Mouse (Mus musculus) embryonic facial prominence, embryonic 13.5 days (tissue): ENCODE measurements around the gene Pcf11. TPM values are rescaled to one million over a fixed set of nuclear protein-coding genes. Genes with fewer than 3 reads are reported as not detected.

Source experiments
- ATAC-seq: fragments of 200-750 bp; cut with Nextera tagmentation; 2 replicates; pipeline ENCODE4 v1.8.0; 2017; ENCODE audit warnings: low read depth; ENCODE audit not compliant: insufficient number of reproducible peaks, insufficient read depth, low FRiP score, low TSS enrichment
- H3K27ac ChIP-seq: fragments of 300-500 bp; sonication (generic); 2 replicates; pipeline ENCODE4 v1.5.1; 2015; ENCODE audit warnings: moderate library complexity, mild to moderate bottlenecking, inconsistent platforms
- H3K27me3 ChIP-seq: fragments of 300-500 bp; sonication (generic); 2 replicates; pipeline ENCODE4 v1.6.1; 2015; ENCODE audit warnings: mild to moderate bottlenecking, inconsistent platforms
- H3K36me3 ChIP-seq: fragments of 300-500 bp; sonication (generic); 2 replicates; pipeline ENCODE4 v1.6.1; 2015; ENCODE audit warnings: mild to moderate bottlenecking, inconsistent platforms
- H3K4me1 ChIP-seq: fragments of 300-500 bp; sonication (generic); 2 replicates; pipeline ENCODE4 v1.6.1; 2015; ENCODE audit warnings: inconsistent platforms
- H3K4me2 ChIP-seq: fragments of 300-500 bp; sonication (generic); 2 replicates; pipeline ENCODE4 v1.6.1; 2015; ENCODE audit warnings: moderate library complexity, mild to moderate bottlenecking, inconsistent platforms
- H3K4me3 ChIP-seq: fragments of 300-500 bp; sonication (generic); 2 replicates; pipeline ENCODE4 v1.5.1; 2015; ENCODE audit warnings: mild to moderate bottlenecking, inconsistent platforms
- H3K9ac ChIP-seq: fragments of 300-500 bp; sonication (generic); 2 replicates; pipeline ENCODE4 v1.6.1; 2015; ENCODE audit warnings: mild to moderate bottlenecking, inconsistent platforms
- H3K9me3 ChIP-seq: fragments of 300-500 bp; sonication (generic); 2 replicates; pipeline ENCODE4 v1.6.1; 2016; ENCODE audit warnings: inconsistent platforms
- WGBS: fragments of 180-500 bp; shearing (Covaris S2); methylation state at CpG from one replicate; pipeline ENCODE4 v1.1.7; 2015; ENCODE audit warnings: mixed read lengths; 5-methylcytosine and 5-hydroxymethylcytosine counted together
- polyA plus RNA-seq: library from polyadenylated mRNA; unstranded; fragments of >200 nt; fragmentation: Nextera tagmentation; extraction: Ambion mirVana; gene quantifications from 2 replicates; pipeline ENCODE4 v1.2.1, GENCODE M21; 2015

Gene Pcf11
- 27.2 and 32.5 TPM in 2 replicates for polyA plus RNA-seq

DNA sequence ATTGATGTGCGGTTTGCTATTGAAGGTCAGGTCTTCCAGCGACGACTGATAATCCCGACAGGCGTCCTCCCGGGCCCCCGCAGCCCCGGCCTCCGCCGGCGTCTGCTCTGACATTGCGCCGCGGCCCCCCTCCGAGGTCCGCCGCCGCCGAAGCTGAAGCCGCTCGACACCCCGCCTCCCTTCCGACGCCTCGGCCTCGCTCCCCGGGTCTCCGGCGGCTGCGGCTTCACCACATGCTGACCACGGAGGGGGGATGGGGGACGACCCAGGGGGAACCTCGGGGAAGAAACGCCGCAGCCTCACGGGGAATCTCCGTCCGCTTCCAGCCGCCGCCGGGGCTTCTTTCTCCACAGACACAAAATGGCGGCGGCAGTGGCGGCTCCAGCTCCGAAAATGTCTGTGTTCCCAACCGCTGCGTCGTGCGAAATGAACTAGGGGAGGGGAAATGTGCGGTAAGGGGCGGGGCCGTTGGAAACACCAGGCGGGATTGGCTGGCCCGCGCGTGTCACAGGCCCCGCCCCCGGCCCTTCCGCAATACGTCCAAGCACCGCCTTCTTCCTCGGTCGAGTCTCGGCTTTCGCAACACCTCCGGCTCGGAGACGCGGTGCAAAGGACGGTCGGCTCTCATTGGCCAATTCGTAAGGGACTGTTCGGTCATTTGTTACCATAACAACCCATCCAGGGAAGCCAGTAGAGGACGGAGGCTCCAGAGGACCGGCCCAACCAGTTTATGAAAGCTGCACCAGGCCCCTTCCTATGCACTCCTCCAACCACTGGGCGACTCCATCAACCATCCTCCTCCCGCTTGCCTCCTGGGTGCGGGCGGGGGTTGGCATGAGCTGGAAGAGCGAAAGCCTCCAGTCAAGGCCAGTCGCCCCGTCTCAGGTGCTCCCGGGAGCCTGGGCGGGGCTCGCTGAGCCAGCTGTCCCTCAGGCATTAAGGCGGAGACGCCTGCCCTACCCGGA is at the start of gene Pcf11:
Gene Pcf11 (minus strand): TSS at position 428 of the 965 bp plus-strand sequence.
- peak within 1 kb of the TSS; percentile 99 for H3K9ac ChIP-seq
- H3K27ac ChIP-seq: peak within 1 kb of the TSS; percentile 97
- peak within 1 kb of the TSS; percentile 74 for H3K4me2 ChIP-seq
- H3K9me3 ChIP-seq: no peaks in the 10 kb centered on the region
- no peaks in the 10 kb centered on the region for H3K27me3 ChIP-seq
- peak; percentile 99 for ATAC-seq
- under 1% methylated on average over 87 of the region's 88 CpGs for WGBS
- H3K4me3 ChIP-seq: peak within 1 kb of the TSS; percentile 69
- 0 out of 2 replicates have a peak, but pooled peaks cover 5% of the 10 kb centered on the region for H3K36me3 ChIP-seq
- H3K4me1 ChIP-seq: peaks cover 15% of the 10 kb centered on the region

DNA sequence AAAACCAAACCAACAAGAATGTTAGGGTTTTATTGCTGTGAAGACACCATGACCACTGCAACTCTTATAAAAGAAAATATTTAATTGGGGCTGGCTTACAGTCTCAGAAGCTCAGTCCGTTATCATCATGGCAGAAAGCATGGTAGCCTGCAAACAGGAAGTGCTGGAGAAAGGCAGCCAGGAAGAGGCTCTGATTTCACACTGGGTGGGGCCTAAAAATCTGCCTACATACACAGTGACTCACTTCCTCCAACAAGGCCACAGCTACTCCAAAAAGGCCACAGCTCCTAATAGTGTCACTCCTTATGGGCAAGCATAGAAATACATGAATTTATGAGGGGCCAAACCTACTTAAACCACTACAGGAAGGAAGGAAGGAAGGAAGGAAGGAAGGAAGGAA is 45.3 kb upstream of the Pcf11 start:
- H3K4me1 ChIP-seq: no peaks in the 10 kb centered on the region
- WGBS: 80% methylated on average over 1 of the region's 1 CpGs
- H3K9me3 ChIP-seq: no peaks in the 10 kb centered on the region
- no peak for ATAC-seq
- no peaks in the 10 kb centered on the region for H3K27me3 ChIP-seq
- no peak overlapping the region for H3K4me2 ChIP-seq
- no peaks in the 10 kb centered on the region for H3K36me3 ChIP-seq
- no peak overlapping the region for H3K27ac ChIP-seq
- no peak overlapping the region for H3K4me3 ChIP-seq
- no peak overlapping the region for H3K9ac ChIP-seq

DNA sequence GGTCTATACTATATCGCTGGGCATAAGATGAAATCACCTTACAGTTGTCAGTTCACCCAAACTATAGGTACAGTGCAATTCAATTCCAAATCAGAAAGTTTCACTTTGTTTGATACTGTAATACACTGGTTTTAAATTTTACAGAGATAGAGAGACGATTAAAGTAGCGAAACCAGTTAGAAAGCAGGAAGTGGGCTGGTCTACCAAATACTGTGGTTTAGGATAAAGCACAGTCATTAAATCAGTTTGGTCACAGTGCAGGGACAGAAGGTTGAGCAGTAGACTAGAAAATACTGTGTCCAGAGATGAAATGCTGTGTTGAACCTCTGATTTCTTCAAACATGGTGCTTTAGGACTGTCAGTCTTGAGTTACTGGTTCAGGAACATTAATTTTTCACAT is 41.9 kb upstream of the Pcf11 start:
- 74% methylated on average over 3 of the region's 3 CpGs for WGBS
- no peak for ATAC-seq
- no peak overlapping the region for H3K27ac ChIP-seq

DNA sequence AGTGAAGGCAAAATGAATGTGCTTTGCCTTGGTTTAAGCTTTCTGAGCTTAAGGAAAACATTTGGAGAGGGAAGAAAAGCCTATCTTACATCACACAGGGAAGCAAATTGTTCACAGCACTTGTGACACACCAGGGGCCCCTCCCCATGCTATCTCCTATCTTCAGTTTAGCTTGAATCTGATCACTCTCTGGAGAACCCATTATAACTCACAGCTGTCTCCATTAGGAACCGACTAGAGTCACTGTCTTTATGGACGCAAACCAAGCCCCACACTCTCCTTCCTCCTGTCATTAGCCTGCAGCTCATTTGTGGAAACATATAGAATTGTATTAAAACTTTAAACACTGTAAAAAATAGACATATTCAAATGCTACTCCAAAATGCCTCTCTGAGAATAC is 39.8 kb upstream of the Pcf11 start:
- no peak for ATAC-seq
- Histone ChIP-seq H3K36me3 (no peaks in the 10 kb centered on the region), H3K4me1 (peaks cover 7% of the 10 kb centered on the region; the same call in 1 of the 2 replicates), H3K27me3 (no peaks in the 10 kb centered on the region), H3K27ac (no peak overlapping the region), H3K9ac (no peak overlapping the region), H3K4me3 (no peak overlapping the region), H3K9me3 (no peaks in the 10 kb centered on the region), H3K4me2 (no peak overlapping the region)
- WGBS: 36% methylated on average over 2 of the region's 2 CpGs

More for the DNA sequence above, 41.9 kb upstream of the Pcf11 start:
- Histone ChIP-seq H3K27me3 (no peaks in the 10 kb centered on the region), H3K9ac (no peak overlapping the region), H3K4me3 (no peak overlapping the region), H3K4me2 (no peak overlapping the region), H3K9me3 (no peaks in the 10 kb centered on the region), H3K4me1 (peaks cover 6% of the 10 kb centered on the region; the same call in 1 of the 2 replicates), H3K36me3 (no peaks in the 10 kb centered on the region)

DNA sequence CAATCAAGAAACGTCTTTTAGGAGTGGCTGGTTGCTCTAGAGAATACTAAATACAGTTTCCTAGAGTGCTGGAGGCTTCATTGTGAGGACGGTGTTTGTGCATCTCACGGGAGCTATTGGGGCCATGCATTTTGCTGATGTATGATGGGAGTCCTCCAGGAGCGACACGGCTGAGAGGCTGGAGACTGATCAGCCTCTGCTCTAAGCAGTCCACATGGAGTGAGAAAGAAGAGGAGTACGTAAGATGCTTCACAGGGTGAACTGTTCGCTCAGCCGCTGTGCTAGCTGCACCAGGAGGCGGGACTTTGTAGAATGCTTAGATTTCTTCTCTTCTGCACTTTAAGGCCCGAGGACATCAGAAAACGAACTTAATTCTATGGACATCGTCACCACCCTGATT is 37.0 kb upstream of the Pcf11 start:
- ATAC-seq: no peak
- no peak overlapping the region for H3K9ac ChIP-seq

DNA sequence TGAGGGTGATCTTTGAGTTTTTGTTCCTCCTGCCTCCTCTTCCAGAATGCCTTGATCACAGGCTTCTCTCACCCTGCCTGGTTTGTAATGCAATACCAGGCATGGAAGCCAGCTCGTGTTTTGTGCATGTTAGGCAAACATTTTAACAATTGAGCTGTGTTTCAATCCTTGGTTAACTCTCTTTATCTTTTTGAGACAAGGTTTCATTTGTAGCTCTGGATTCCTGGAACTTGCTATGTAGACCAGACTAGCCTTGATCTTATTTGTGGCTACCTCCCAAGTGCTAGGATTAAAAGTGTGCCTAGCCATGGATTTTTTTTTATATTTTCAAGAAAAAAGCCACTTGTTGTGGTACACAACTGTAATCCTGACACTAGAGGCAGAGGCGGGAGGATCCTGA is 35.8 kb upstream of the Pcf11 start:
- H3K27me3 ChIP-seq: no peaks in the 10 kb centered on the region
- no peak overlapping the region for H3K4me3 ChIP-seq
- H3K9ac ChIP-seq: no peak overlapping the region
- WGBS: 50% methylated on average over 2 of the region's 2 CpGs
- H3K36me3 ChIP-seq: no peaks in the 10 kb centered on the region
- no peak overlapping the region for H3K27ac ChIP-seq
- H3K4me2 ChIP-seq: no peak overlapping the region
- H3K4me1 ChIP-seq: peaks cover 7% of the 10 kb centered on the region; the same call in 1 of the 2 replicates
- H3K9me3 ChIP-seq: no peaks in the 10 kb centered on the region
- no peak for ATAC-seq

More for the DNA sequence above, 37.0 kb upstream of the Pcf11 start:
- Histone ChIP-seq H3K27ac (no peak overlapping the region), H3K4me3 (no peak overlapping the region), H3K27me3 (no peaks in the 10 kb centered on the region), H3K4me2 (peak overlapping the region; percentile 10; the same call in 1 of the 2 replicates), H3K4me1 (peaks cover 7% of the 10 kb centered on the region; the same call in 1 of the 2 replicates), H3K36me3 (no peaks in the 10 kb centered on the region), H3K9me3 (no peaks in the 10 kb centered on the region)
- 63% methylated on average over 12 of the region's 12 CpGs for WGBS

DNA sequence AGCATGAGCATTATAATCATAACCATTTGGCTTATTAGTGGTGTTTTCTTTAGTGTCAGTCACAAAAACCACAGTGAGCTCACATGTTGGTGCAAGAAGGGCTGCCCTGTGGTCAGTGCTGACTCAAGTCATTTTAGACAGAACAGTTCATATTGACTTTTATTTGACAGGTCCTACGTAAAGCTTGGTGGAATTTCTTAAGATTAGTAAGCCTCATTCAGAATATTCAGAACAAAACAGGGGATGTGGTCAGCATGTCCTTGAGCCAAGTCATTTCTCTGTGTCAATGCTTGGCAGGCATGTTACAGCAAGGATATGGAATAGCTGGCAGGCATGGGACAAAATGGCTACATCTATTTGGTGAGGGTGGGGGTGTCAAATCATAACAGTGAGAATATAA is 33.9 kb upstream of the Pcf11 start:
- WGBS: 77% methylated on average over 1 of the region's 1 CpGs
- H3K36me3 ChIP-seq: no peaks in the 10 kb centered on the region
- H3K27ac ChIP-seq: no peak overlapping the region
- no peak overlapping the region for H3K4me3 ChIP-seq
- ATAC-seq: no peak
- H3K4me2 ChIP-seq: no peak overlapping the region
- H3K9me3 ChIP-seq: no peaks in the 10 kb centered on the region
- peaks cover 7% of the 10 kb centered on the region; the same call in 1 of the 2 replicates for H3K4me1 ChIP-seq
- no peaks in the 10 kb centered on the region for H3K27me3 ChIP-seq
- H3K9ac ChIP-seq: no peak overlapping the region

DNA sequence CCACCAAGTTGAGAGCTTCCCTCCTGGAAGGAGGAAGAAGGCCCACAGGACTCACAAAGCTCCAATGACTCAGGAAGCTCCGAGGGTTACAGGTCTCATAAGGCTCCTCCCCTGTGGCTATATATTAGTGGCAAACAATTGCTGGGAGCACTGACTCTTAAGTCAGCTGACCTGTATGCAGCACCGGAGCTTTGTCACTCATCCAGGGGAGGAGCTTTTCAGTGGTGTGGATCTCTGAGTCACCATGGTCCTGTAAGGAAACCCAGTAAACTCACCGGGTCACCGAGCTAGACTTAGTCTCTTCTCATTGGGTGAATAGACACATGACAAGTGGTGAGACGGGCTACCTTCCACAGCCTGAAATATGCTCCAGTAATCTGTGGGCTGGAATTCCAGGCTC is 29.0 kb upstream of the Pcf11 start:
- ATAC-seq: no peak

DNA sequence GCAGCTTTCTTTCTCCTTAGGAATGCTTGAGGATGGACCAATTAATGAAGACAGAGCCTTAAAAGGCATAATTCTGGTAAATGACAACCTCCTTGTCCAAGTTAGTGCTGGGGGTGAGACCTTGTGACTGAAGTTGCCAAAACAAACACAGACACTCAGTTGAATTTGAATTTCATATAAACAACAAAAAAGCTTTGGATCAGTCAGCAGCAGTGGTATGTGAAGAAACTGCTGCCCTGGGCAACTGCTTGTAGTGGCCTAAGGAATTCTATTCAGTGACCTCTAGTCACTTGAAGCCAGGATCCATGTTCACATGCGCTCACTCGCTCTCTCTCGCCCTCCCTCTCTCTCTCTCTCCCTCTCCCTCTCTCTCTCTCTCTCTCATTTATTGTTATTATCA is 26.7 kb upstream of the Pcf11 start:
- Histone ChIP-seq H3K4me2 (no peak overlapping the region), H3K36me3 (no peaks in the 10 kb centered on the region), H3K27me3 (no peaks in the 10 kb centered on the region), H3K4me3 (no peak overlapping the region), H3K9me3 (no peaks in the 10 kb centered on the region), H3K27ac (no peak overlapping the region), H3K9ac (no peak overlapping the region), H3K4me1 (no peaks in the 10 kb centered on the region)
- ATAC-seq: no peak
- WGBS: 89% methylated on average over 3 of the region's 3 CpGs

More for the DNA sequence above, 29.0 kb upstream of the Pcf11 start:
- Histone ChIP-seq H3K27me3 (no peaks in the 10 kb centered on the region), H3K4me3 (no peak overlapping the region), H3K36me3 (no peaks in the 10 kb centered on the region), H3K4me1 (no peaks in the 10 kb centered on the region), H3K27ac (no peak overlapping the region), H3K9me3 (no peaks in the 10 kb centered on the region), H3K9ac (no peak overlapping the region), H3K4me2 (no peak overlapping the region)
- WGBS: 72% methylated on average over 5 of the region's 5 CpGs

DNA sequence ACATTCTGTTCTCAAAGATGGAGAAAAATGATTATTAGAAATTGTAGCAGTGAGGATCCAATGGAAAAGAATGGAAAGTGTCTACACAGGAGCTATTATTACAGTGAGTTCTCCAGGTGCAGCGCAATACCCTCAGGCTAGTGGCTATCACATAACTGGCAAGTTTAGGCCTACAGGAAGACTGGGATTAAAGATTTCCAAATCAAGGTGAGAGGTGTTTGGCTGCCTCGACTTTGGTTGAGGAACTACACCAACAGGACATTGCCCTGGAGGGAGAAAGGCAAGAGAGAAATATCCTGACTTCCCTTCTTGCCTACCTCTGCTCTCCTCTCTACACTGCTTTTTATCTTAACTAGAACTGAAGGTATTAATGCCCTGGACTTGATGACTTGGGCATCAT is 19.4 kb upstream of the Pcf11 start:
- Histone ChIP-seq H3K4me3 (no peak overlapping the region), H3K36me3 (no peaks in the 10 kb centered on the region), H3K9ac (no peak overlapping the region), H3K27me3 (no peaks in the 10 kb centered on the region), H3K27ac (no peak overlapping the region), H3K4me1 (no peaks in the 10 kb centered on the region), H3K9me3 (no peaks in the 10 kb centered on the region), H3K4me2 (no peak overlapping the region)
- no peak for ATAC-seq
- WGBS: 65% methylated on average over 2 of the region's 2 CpGs

DNA sequence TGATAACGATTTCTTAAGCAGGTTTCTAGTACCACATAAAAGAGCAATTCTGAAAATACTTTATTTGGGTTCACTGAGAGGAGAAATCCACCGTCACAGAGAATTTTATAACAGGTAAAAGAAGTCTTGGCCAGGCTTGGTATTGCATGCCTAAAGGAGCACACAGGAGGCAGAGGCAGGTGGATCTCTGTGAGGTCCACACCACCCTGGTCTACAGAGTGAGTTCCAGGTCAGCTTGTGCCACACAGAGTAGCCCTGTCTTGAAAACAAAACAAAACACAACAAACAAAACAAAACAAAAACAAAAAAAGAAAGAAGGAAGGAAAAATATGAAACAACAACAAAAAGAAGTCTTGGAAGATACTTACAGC is 18.6 kb upstream of the Pcf11 start:
- no peak for ATAC-seq
- WGBS: 82% methylated on average over 2 of the region's 2 CpGs
- no peaks in the 10 kb centered on the region for H3K9me3 ChIP-seq

More for the DNA sequence above, 18.6 kb upstream of the Pcf11 start:
- H3K4me1 ChIP-seq: no peaks in the 10 kb centered on the region
- H3K4me3 ChIP-seq: no peak overlapping the region
- H3K27ac ChIP-seq: no peak overlapping the region
- H3K36me3 ChIP-seq: no peaks in the 10 kb centered on the region
- H3K9ac ChIP-seq: no peak overlapping the region
- H3K27me3 ChIP-seq: no peaks in the 10 kb centered on the region
- no peak overlapping the region for H3K4me2 ChIP-seq
